Mouse (Mus musculus) E14TG2a.4 (cell line): ENCODE data around the gene Sstr2.

ENCODE experiments used
- CTCF ChIP-seq: conservative IDR thresholded peaks from 2 replicates; pipeline ENCODE4 v1.5.1; 2014; ENCODE audit warnings: low read length
- NANOG ChIP-seq: IDR thresholded peaks from 2 replicates; pipeline ENCODE4 v1.6.1; 2014; ENCODE audit warnings: borderline replicate concordance, low read length, mixed read lengths
- POU5F1 ChIP-seq: IDR thresholded peaks from 2 replicates; pipeline ENCODE4 v1.6.1; 2014; ENCODE audit warnings: low read length, borderline replicate concordance

DNA sequence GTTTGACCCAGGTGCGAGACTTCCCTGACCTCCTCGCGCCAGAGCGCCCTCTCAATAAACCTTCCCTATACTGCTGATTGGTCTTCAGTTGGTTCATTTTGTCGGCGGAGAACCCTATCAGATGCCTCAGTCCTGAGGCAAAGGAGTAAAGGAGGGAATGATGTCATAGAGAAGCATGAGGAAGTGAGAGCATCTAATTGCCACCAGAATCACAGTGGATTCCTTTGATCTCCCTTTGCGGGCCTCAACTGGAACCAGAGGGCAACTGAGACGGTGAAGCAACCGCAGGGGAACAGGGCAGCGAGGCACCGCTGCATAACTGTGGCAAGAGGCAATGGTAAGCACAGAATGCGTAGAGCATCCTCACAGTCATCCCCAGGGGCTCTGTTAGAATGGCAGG, 19.5 kb downstream of the Sstr2 start:
- TF ChIP-seq CTCF = no peak
- no peak for TF ChIP-seq POU5F1
- no peak for TF ChIP-seq NANOG
